Mouse (Mus musculus) liver, postnatal 0 days (tissue): ENCODE measurements around the gene Hoxa1.

Experiments used
- CTCF ChIP-seq: sonication (generic); IDR thresholded peaks from 2 replicates; pipeline ENCODE4 v1.5.1; 2016; ENCODE audit warnings: antibody characterized with exemption, low read depth
- EP300 ChIP-seq: IDR thresholded peaks from 2 replicates; pipeline ENCODE4 v1.6.1; 2016; ENCODE audit warnings: antibody characterized with exemption, low read depth, mild to moderate bottlenecking

- TF ChIP-seq EP300 (no peak), CTCF (no peak)
Measured at GRCm38 (mm10) chr6:52190410-52190809, 32.3 kb upstream of the Hoxa1 start.
